Mouse (Mus musculus): ENCODE measurements at regions not wholly inside any gene's neighbourhood (a gene's known extent, or its start where the extent isn't known, plus 50 kb on each side); places are given as distances from the start of the nearest gene placed in this dataset.

- Histone ChIP-seq H3K79me3 (ENCODE audit: low read depth) (no peaks in the 10 kb centered on the region), H3K79me2 (ENCODE audit: control insufficient read depth, insufficient read depth) (no peaks in the 10 kb centered on the region), H3ac (ENCODE audit: control insufficient read depth, insufficient read length, low read depth) (no peak overlapping the region), H3K4me3 (ENCODE audit: insufficient read depth, poor library complexity, severe bottlenecking) (no peak overlapping the region), H3K27me3 (ENCODE audit: control insufficient read depth, insufficient read depth, insufficient read length) (no peaks in the 10 kb centered on the region), H3K36me3 (ENCODE audit: control insufficient read depth, insufficient read depth) (no peaks in the 10 kb centered on the region)
- TF ChIP-seq FOSL1 (IDR thresholded peaks at IDR 0.05; ENCODE audit: insufficient read depth, low read length, poor library complexity, severe bottlenecking) (no peak), MYOG (IDR thresholded peaks at IDR 0.05; ENCODE audit: control insufficient read depth, extremely low read depth, insufficient read length) (no peak), MAX (IDR thresholded peaks at IDR 0.05) (no peak), CTCF (IDR thresholded peaks at IDR 0.05; ENCODE audit: control insufficient read depth, insufficient read depth, insufficient read length) (no peak), USF1 (IDR thresholded peaks at IDR 0.05; ENCODE audit: low read depth) (no peak), MYOD1 (IDR thresholded peaks at IDR 0.05; ENCODE audit: control insufficient read depth, insufficient read length, low read depth) (no peak), CEBPB (IDR thresholded peaks at IDR 0.05; ENCODE audit: low read depth) (no peak)
Measured at GRCm38 (mm10) chr13:103390991-103391390, 56.7 kb upstream of the Mast4 start.

DNA sequence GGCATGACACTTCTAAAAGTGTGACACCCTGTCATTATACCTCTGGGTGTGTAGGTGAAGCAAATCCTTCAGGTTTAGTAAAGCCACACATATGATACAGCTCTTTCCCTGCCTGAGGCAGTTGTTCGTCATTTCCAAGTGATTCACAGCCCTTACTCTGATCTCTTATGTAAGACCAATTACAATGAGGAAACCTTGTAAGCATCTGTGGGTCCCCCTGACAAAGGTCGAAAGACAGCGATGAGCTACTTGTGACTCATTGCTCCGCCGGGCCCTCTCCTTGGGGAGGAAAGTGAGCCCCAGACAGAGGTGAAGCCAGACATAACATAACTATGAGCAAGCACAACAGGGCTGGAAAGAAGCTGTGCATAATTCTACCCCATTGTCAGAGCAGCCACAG, 52.7 kb upstream of the Mast4 start:
- TF ChIP-seq MYOD1 (IDR thresholded peaks at IDR 0.05; ENCODE audit: control insufficient read depth, insufficient read length, low read depth) (peak; percentile 47), MAX (IDR thresholded peaks at IDR 0.05) (no peak), USF1 (IDR thresholded peaks at IDR 0.05; ENCODE audit: low read depth) (no peak), CTCF (IDR thresholded peaks at IDR 0.05; ENCODE audit: control insufficient read depth, insufficient read depth, insufficient read length) (no peak), FOSL1 (IDR thresholded peaks at IDR 0.05; ENCODE audit: insufficient read depth, low read length, poor library complexity, severe bottlenecking) (peak; percentile 85), MYOG (IDR thresholded peaks at IDR 0.05; ENCODE audit: control insufficient read depth, extremely low read depth, insufficient read length) (no peak), CEBPB (IDR thresholded peaks at IDR 0.05; ENCODE audit: low read depth) (peak; percentile 67)
- Histone ChIP-seq H3ac (ENCODE audit: control insufficient read depth, insufficient read length, low read depth) (no peak overlapping the region), H3K27me3 (ENCODE audit: control insufficient read depth, insufficient read depth, insufficient read length) (no peaks in the 10 kb centered on the region), H3K79me2 (ENCODE audit: control insufficient read depth, insufficient read depth) (no peaks in the 10 kb centered on the region), H3K4me3 (ENCODE audit: insufficient read depth, poor library complexity, severe bottlenecking) (no peak overlapping the region), H3K79me3 (ENCODE audit: low read depth) (no peaks in the 10 kb centered on the region), H3K36me3 (ENCODE audit: control insufficient read depth, insufficient read depth) (no peaks in the 10 kb centered on the region)
